Mouse (Mus musculus) liver, embryonic 11.5 days (tissue): ENCODE data around the gene Gm7534. TPM values are rescaled to one million over a fixed set of nuclear protein-coding genes. Genes with fewer than 3 reads are reported as not detected.
A peak's percentile ranks its signal among the peaks of the same experiment; 100 is the strongest.

Experiments
- ATAC-seq: fragments of 200-750 bp; cut with Nextera tagmentation; replicated peaks from 2 replicates; pipeline ENCODE4 v1.8.0; 2017; ENCODE audit warnings: moderate number of reproducible peaks, mild to moderate bottlenecking, moderate TSS enrichment, moderate library complexity; ENCODE audit not compliant: low FRiP score
- DNase-seq: peaks from one replicate; pipeline ENCODE4 v3.0.0-alpha.2; 2017; ENCODE audit warnings: low spot score
- H3K27ac ChIP-seq: fragments of 300-500 bp; sonication (generic); 2 replicates; pipeline ENCODE4 v1.5.1; 2014; ENCODE audit warnings: mild to moderate bottlenecking, low read depth, low read length, control low read depth
- H3K27me3 ChIP-seq: fragments of 300-500 bp; sonication (generic); replicated peaks from 2 replicates; pipeline ENCODE4 v1.6.1; 2014; ENCODE audit warnings: low read length, mixed read lengths; ENCODE audit not compliant: control insufficient read depth, insufficient read depth
- H3K36me3 ChIP-seq: fragments of 300-500 bp; sonication (generic); 2 replicates; pipeline ENCODE4 v1.6.1; 2014; ENCODE audit warnings: mild to moderate bottlenecking, low read length, moderate library complexity, mixed read lengths; ENCODE audit not compliant: control insufficient read depth, insufficient read depth
- H3K4me1 ChIP-seq: fragments of 300-500 bp; sonication (generic); replicated peaks from 2 replicates; pipeline ENCODE4 v1.6.1; 2014; ENCODE audit warnings: low read length, mixed read lengths; ENCODE audit not compliant: control insufficient read depth, insufficient read depth
- H3K4me2 ChIP-seq: fragments of 300-500 bp; sonication (generic); 2 replicates; pipeline ENCODE4 v1.6.1; 2014; ENCODE audit warnings: mild to moderate bottlenecking, control low read depth, moderate library complexity
- H3K4me3 ChIP-seq: fragments of 300-500 bp; sonication (generic); 2 replicates; pipeline ENCODE4 v1.5.1; 2014; ENCODE audit warnings: low read depth, low read length, control low read depth
- H3K9ac ChIP-seq: fragments of 300-500 bp; sonication (generic); 2 replicates; pipeline ENCODE4 v1.6.1; 2014; ENCODE audit warnings: low read depth, low read length, control low read depth
- H3K9me3 ChIP-seq: fragments of 300-500 bp; sonication (generic); 2 replicates; pipeline ENCODE4 v1.6.1; 2016; ENCODE audit warnings: low read length, inconsistent platforms, mixed read lengths; ENCODE audit not compliant: control insufficient read depth
- WGBS: fragments of 180-500 bp; shearing (Covaris S2); extraction: QIAGEN DNeasy Blood & Tissue Kit; methylation state at CpG from one replicate; pipeline ENCODE4 v1.1.7; 2014; 5-methylcytosine and 5-hydroxymethylcytosine counted together
- polyA plus RNA-seq: library from polyadenylated mRNA; unstranded; fragments of >200 nt; fragmentation: Nextera tagmentation; extraction: Ambion mirVana; gene quantifications from 2 replicates; pipeline ENCODE4 v1.2.1, GENCODE M21; 2014

The Gm7534 gene
- polyA plus RNA-seq, 1 experiment from 2014 or later: not detected

GRCm38 (mm10) chr4:134222793-134223600, 20.2 kb upstream of the Gm7534 start:
- DNase-seq (no peak), ATAC-seq (peak; percentile 29; the same call in 1 of the 2 replicates)
- Histone ChIP-seq H3K27ac (no peak overlapping the region), H3K4me1 (no peaks in the 10 kb centered on the region; the same call in 1 of the 2 replicates), H3K4me2 (no peak overlapping the region), H3K9ac (no peak overlapping the region), H3K27me3 (no peaks in the 10 kb centered on the region), H3K4me3 (no peak overlapping the region), H3K36me3 (no peaks in the 10 kb centered on the region), H3K9me3 (no peaks in the 10 kb centered on the region)
- 54% methylated on average over 11 of the region's 11 CpGs for WGBS

- no peaks in the 10 kb centered on the region for H3K27me3 ChIP-seq
- H3K4me2 ChIP-seq: no peak overlapping the region
- H3K9me3 ChIP-seq: no peaks in the 10 kb centered on the region
- H3K9ac ChIP-seq: no peak overlapping the region
- WGBS: 51% methylated on average over 6 of the region's 6 CpGs
- H3K4me3 ChIP-seq: no peak overlapping the region
- ATAC-seq (no peak), DNase-seq (no peak)
- H3K4me1 ChIP-seq: peaks cover 3% of the 10 kb centered on the region
- H3K27ac ChIP-seq: no peak overlapping the region
- no peaks in the 10 kb centered on the region for H3K36me3 ChIP-seq
These were observed 3.8 kb upstream of the Gm7534 start for GRCm38 (mm10) chr4:134206488-134207053.

DNA sequence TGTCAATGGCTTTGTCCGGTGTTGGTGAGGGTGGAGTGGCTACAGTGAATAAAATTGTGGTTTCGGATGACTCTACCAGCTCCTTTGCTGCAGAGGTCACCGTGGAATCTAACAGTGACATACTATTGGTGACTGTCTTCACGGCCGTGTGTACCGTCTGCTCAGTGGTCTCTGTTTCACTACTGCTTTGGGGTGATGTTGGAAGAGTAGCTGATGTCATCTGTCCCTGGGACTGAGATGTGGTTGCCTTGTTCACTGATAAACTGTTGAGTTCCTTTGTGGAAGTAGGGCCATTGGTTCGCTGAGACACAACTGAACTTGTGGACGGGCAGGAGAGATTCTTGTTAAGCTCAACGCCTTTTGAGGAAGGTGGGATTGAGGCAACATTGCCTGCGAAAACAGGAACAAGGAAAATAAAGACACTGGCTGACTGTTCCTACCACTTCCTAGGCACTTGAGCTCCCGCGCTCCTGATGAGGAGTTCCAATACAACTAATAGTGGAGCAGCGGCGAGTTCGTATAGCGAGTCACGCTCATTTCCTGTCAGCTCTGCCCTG, 614 bp upstream of the Gm7534 start:
- H3K4me1 ChIP-seq: peaks cover 3% of the 10 kb centered on the region

DNA sequence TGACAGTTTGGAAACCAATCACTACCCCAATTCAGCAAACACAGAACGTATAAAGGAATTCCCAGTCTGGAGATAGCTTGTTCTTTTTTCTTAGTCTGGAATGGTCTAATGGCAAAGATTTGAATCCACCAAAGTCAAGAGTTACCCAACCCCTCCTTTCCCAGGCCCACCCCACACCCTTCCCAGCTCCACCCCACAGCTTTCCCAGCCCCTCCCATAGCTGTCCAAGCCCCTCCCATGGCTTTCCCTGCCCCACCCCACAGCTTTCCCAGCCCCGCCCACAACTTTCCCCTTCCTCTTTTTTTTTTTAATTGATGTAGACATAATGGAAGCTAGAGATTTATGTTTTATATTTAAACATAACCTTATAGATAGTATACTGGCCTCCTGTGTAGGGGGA, 3.4 kb downstream of the Gm7534 start:
- Histone ChIP-seq H3K4me2 (no peak overlapping the region), H3K4me3 (no peak overlapping the region), H3K27me3 (no peaks in the 10 kb centered on the region), H3K9ac (no peak overlapping the region), H3K4me1 (no peaks in the 10 kb centered on the region), H3K27ac (no peak overlapping the region), H3K9me3 (no peaks in the 10 kb centered on the region), H3K36me3 (no peaks in the 10 kb centered on the region)
- DNase-seq (no peak), ATAC-seq (no peak)
- WGBS: 79% methylated on average over 2 of the region's 2 CpGs

More for the DNA sequence above, 614 bp upstream of the Gm7534 start:
- Histone ChIP-seq H3K9ac (no peak overlapping the region), H3K9me3 (no peaks in the 10 kb centered on the region), H3K27me3 (no peaks in the 10 kb centered on the region), H3K27ac (no peak overlapping the region), H3K4me2 (no peak overlapping the region), H3K4me3 (no peak overlapping the region), H3K36me3 (no peaks in the 10 kb centered on the region)
- ATAC-seq (no peak), DNase-seq (no peak)
- WGBS: 62% methylated on average over 17 of the region's 17 CpGs

DNA sequence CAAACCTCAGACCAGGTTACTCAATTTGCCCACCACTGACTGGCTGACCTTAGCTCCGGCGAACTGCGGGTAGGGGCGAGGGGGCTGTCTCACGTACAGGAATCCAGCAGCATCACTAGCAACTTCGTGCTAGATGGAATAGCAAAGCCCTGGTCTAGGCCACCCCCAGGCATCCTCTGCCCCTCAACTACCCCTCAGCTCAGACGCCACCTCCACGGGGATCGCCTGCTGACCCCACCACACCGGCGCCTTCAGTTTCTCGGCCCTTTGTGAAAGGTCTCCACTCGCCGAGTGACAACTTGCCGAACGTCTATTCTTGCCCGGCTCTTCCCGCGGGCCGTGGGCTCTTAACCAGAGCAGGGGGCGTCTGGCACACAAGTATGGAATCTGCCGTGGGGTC, 16.5 kb downstream of the Gm7534 start:
- H3K4me2 ChIP-seq: peak overlapping the region; percentile 97
- no peaks in the 10 kb centered on the region for H3K9me3 ChIP-seq
- DNase-seq: no peak
- peaks cover 17% of the 10 kb centered on the region for H3K4me1 ChIP-seq
- H3K27me3 ChIP-seq: no peaks in the 10 kb centered on the region
- H3K9ac ChIP-seq: peak overlapping the region; percentile 88
- H3K27ac ChIP-seq: peak overlapping the region; percentile 65
- no peaks in the 10 kb centered on the region for H3K36me3 ChIP-seq
- under 1% methylated on average over 22 of the region's 22 CpGs for WGBS
- no peak for ATAC-seq
- peak overlapping the region; percentile 83 for H3K4me3 ChIP-seq

DNA sequence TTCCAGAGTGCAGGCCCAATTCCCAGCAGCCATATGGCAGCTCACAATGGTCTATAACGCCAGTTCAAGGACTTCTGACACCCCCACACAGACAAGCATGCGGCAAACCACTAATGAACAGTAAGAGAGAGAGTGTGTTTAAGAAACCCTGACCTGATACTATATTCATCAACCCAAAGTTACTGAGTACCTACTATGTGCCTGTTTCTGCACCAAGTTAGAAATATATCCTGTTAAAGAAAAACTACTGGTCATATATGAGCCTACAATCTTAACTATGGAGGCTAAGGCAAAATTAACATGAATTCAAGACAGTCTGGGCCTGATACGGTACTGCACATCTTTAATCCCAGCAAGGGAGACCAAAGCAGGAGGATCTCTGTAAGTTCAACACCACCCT, 17.2 kb downstream of the Gm7534 start:
- 86% methylated on average over 3 of the region's 3 CpGs for WGBS
- no peak overlapping the region for H3K27ac ChIP-seq

DNA sequence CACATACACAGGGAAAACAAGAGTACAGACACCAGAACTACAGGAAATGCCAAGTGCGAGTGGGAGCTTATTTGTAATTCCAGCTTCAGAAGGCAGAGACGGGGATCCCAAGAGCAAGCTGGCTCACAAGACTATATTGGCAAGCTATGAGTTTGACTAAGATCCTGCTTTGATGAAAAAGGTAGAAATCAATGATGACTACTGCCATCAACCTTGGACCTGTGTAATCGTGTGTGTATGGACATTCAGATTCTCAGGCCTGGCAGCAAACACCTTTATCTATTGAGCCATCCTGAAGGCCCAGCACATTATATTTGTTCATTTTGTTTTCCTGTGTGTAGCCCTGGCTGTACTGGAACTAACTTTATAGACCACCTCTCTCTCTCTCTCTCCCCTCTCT, 19.1 kb downstream of the Gm7534 start:
- WGBS: 75% methylated on average over 3 of the region's 3 CpGs
- H3K27ac ChIP-seq: no peak overlapping the region
- no peak overlapping the region for H3K4me2 ChIP-seq

More for the DNA sequence above, 17.2 kb downstream of the Gm7534 start:
- ATAC-seq: no peak
- H3K36me3 ChIP-seq: no peaks in the 10 kb centered on the region
- H3K9me3 ChIP-seq: no peaks in the 10 kb centered on the region
- peak overlapping the region; percentile 83 for H3K4me3 ChIP-seq
- no peak for DNase-seq
- peak overlapping the region; percentile 97 for H3K4me2 ChIP-seq
- no peaks in the 10 kb centered on the region for H3K27me3 ChIP-seq
- H3K9ac ChIP-seq: peak overlapping the region; percentile 88
- peaks cover 24% of the 10 kb centered on the region for H3K4me1 ChIP-seq

DNA sequence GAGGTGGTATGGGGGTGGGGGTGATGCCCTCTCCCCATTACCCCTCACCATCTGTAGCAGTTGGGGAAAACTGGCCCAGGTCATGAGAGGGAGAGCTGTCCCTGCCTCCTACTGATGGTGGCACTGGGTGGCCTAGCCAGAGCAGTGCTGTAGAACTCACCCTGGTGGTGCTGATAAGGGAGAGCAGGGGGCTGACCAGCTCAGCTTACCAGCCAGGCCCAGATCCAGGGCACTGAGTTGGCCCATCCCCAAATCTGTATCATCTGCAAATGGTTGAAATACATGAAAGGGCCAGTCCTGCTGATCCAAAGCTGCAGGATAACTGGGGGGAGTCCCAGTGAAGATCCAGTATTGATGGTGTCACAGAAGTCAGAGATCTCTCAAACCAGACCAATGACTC, 21.0 kb downstream of the Gm7534 start:
- H3K9me3 ChIP-seq: no peaks in the 10 kb centered on the region
- 0 out of 2 replicates have a peak overlapping the region, but pooled peaks have one; percentile 30 for H3K9ac ChIP-seq
- H3K36me3 ChIP-seq: no peaks in the 10 kb centered on the region
- peaks cover 25% of the 10 kb centered on the region for H3K4me1 ChIP-seq
- peak; percentile 79 for ATAC-seq
- DNase-seq: no peak
- H3K4me2 ChIP-seq: peak overlapping the region; percentile 51
- H3K27me3 ChIP-seq: no peaks in the 10 kb centered on the region
- H3K4me3 ChIP-seq: no peak overlapping the region
- peak overlapping the region; percentile 78 for H3K27ac ChIP-seq

More for the DNA sequence above, 19.1 kb downstream of the Gm7534 start:
- Histone ChIP-seq H3K9ac (no peak overlapping the region), H3K27me3 (no peaks in the 10 kb centered on the region), H3K4me3 (no peak overlapping the region), H3K4me1 (peaks cover 25% of the 10 kb centered on the region), H3K9me3 (no peaks in the 10 kb centered on the region), H3K36me3 (no peaks in the 10 kb centered on the region)
- ATAC-seq (no peak), DNase-seq (no peak)
